Comparison of ENCODE assay signal across 24 mouse cellular contexts in genomic region chr6:118749285-118749684, GRCm38 (mm10).
DNase-seq lines count a peak whose midpoint lies in the region; ATAC-seq and TF ChIP-seq lines count a peak whose summit lies in the region.
"Had no signal": no experiment of that assay in that cellular context is flagged by ENCODE, and none has a peak within 500 bp of the region (broad histone marks: within the 10 kb centered on the region; RNA-seq: fewer than 3 reads in every experiment).

No protein-coding gene starts in this region.

- TF ChIP-seq CTCF in liver, postnatal 0 days (IDR thresholded peaks at IDR 0.05; ENCODE audit: low read depth), result no peak
- TF ChIP-seq CTCF in forebrain, postnatal 0 days (IDR thresholded peaks at IDR 0.05; ENCODE audit: low read depth), result no peak

- H3K4me3 ChIP-seq in liver, embryonic 13.5 days (replicated peaks), result no peak overlapping the region
- H3K4me3 ChIP-seq in liver, postnatal 0 days (ENCODE audit: low read depth, low read length), result no peak overlapping the region
- H3K4me3 ChIP-seq in forebrain, postnatal 0 days (ENCODE audit: low read depth, low read length), result no peak overlapping the region
- H3K4me3 ChIP-seq: embryonic facial prominence, embryonic 15.5 days; erythroblast, embryonic 14.5 days; forebrain, embryonic 10.5 days; heart, embryonic 15.5 days; hindbrain, embryonic 10.5 days had no signal

- H3K4me1 ChIP-seq in liver, embryonic 13.5 days (replicated peaks), result peaks cover 76% of the 10 kb centered on the region
- peaks cover 11% of the 10 kb centered on the region for H3K4me1 ChIP-seq in liver, postnatal 0 days (ENCODE audit: insufficient read depth)
- no peaks in the 10 kb centered on the region for H3K4me1 ChIP-seq in forebrain, postnatal 0 days (ENCODE audit: insufficient read depth)
- H3K4me1 ChIP-seq: embryonic facial prominence, embryonic 15.5 days; forebrain, embryonic 10.5 days; hindbrain, embryonic 10.5 days had no signal

- H3K4me2 ChIP-seq in liver, embryonic 13.5 days, result peak overlapping the region; percentile 9; the same call in 1 of the 2 replicates
- H3K4me2 ChIP-seq in liver, postnatal 0 days (ENCODE audit: low read depth, low read length), result 0 out of 2 replicates have a peak overlapping the region, but pooled peaks have one; percentile 2
- no peak overlapping the region for H3K4me2 ChIP-seq in forebrain, postnatal 0 days (ENCODE audit: low read depth)
- H3K4me2 ChIP-seq: embryonic facial prominence, embryonic 15.5 days; heart, embryonic 11.5 days; heart, embryonic 15.5 days; hindbrain, embryonic 14.5 days had no signal

- peak; percentile 50 for DNase-seq in c-Kit-positive CD71-positive TER-119-negative erythroid progenitor cells, embryonic 14.5 days (ENCODE audit: low read depth)
- DNase-seq in liver, embryonic 13.5 days, result no peak
- DNase-seq in liver, postnatal 0 days, result no peak
- no peak for DNase-seq in adrenal gland, postnatal 36 days
- no peak for DNase-seq in forebrain, postnatal 0 days
- no peak for DNase-seq in thymus, postnatal 36 days
- no peak for DNase-seq in spleen, postnatal 14 days (ENCODE audit: low spot score in 2 of 2)
- DNase-seq: adrenal gland, postnatal 10 days; cerebellum, adult 11 months; cerebellum, adult 8-10 months; cerebellum, postnatal 14 days; embryo, embryonic 11 days; gastrocnemius, postnatal 10 days; heart, adult 18-20 months; heart, postnatal 14 days had no signal

- 59% methylated on average over 1 of the region's 1 CpGs for WGBS in liver, embryonic 13.5 days (ENCODE audit: insufficient replicate concordance)
- 48% methylated on average over 1 of the region's 1 CpGs for WGBS in liver, postnatal 0 days (ENCODE audit: insufficient replicate concordance)
- 86% methylated on average over 1 of the region's 1 CpGs for WGBS in forebrain, postnatal 0 days

- H3K9ac ChIP-seq in liver, embryonic 13.5 days, result 0 out of 2 replicates have a peak overlapping the region, but pooled peaks have one; percentile 10
- no peak overlapping the region for H3K9ac ChIP-seq in liver, postnatal 0 days (replicated peaks)
- no peak overlapping the region for H3K9ac ChIP-seq in forebrain, postnatal 0 days
- H3K9ac ChIP-seq: embryonic facial prominence, embryonic 15.5 days; heart, embryonic 15.5 days; hindbrain, embryonic 14.5 days had no signal

- H3K27me3 ChIP-seq in liver, embryonic 13.5 days, result 0 out of 2 replicates have a peak, but pooled peaks cover 2% of the 10 kb centered on the region
- H3K27me3 ChIP-seq in liver, postnatal 0 days (ENCODE audit: insufficient read depth, low read length), result no peaks in the 10 kb centered on the region
- H3K27me3 ChIP-seq in forebrain, postnatal 0 days (ENCODE audit: insufficient read depth, low read length), result no peaks in the 10 kb centered on the region
- H3K27me3 ChIP-seq: embryonic facial prominence, embryonic 15.5 days; heart, embryonic 15.5 days had no signal

- no peaks in the 10 kb centered on the region for H3K9me3 ChIP-seq in liver, embryonic 13.5 days (replicated peaks)
- no peaks in the 10 kb centered on the region for H3K9me3 ChIP-seq in liver, postnatal 0 days (ENCODE audit: low read length)
- H3K9me3 ChIP-seq in forebrain, postnatal 0 days (ENCODE audit: low read length), result no peaks in the 10 kb centered on the region
- H3K9me3 ChIP-seq: embryonic facial prominence, embryonic 15.5 days; forebrain, embryonic 10.5 days; heart, embryonic 15.5 days; hindbrain, embryonic 10.5 days had no signal

- H3K36me3 ChIP-seq in liver, embryonic 13.5 days, result no peaks in the 10 kb centered on the region
- no peaks in the 10 kb centered on the region for H3K36me3 ChIP-seq in liver, postnatal 0 days (replicated peaks; ENCODE audit: insufficient read depth, low read length)
- peaks cover 22% of the 10 kb centered on the region; the same call in 1 of the 2 replicates for H3K36me3 ChIP-seq in forebrain, postnatal 0 days (ENCODE audit: insufficient read depth)
- H3K36me3 ChIP-seq: embryonic facial prominence, embryonic 15.5 days; forebrain, embryonic 10.5 days; G1E; hindbrain, embryonic 10.5 days had no signal

- ATAC-seq in liver, embryonic 13.5 days (ENCODE audit: low read depth), result peak; percentile 81
- no peak for ATAC-seq in liver, postnatal 0 days
- no peak for ATAC-seq in forebrain, postnatal 0 days
- ATAC-seq: forebrain, embryonic 14.5 days had no signal

- 0 out of 2 replicates have a peak overlapping the region, but pooled peaks have one; percentile 13 for H3K27ac ChIP-seq in liver, embryonic 13.5 days
- H3K27ac ChIP-seq in liver, postnatal 0 days (ENCODE audit: low read depth), result no peak overlapping the region
- H3K27ac ChIP-seq in forebrain, postnatal 0 days (ENCODE audit: low read depth, low read length), result no peak overlapping the region
- H3K27ac ChIP-seq: embryonic facial prominence, embryonic 15.5 days; forebrain, embryonic 10.5 days; heart, embryonic 15.5 days; hindbrain, embryonic 10.5 days; hindbrain, embryonic 14.5 days had no signal

- TF ChIP-seq EP300 in liver, postnatal 0 days (IDR thresholded peaks at IDR 0.05; ENCODE audit: low read depth), result peak; percentile 61; the same call in 1 of the 2 replicates
